In the genomic region with DNA sequence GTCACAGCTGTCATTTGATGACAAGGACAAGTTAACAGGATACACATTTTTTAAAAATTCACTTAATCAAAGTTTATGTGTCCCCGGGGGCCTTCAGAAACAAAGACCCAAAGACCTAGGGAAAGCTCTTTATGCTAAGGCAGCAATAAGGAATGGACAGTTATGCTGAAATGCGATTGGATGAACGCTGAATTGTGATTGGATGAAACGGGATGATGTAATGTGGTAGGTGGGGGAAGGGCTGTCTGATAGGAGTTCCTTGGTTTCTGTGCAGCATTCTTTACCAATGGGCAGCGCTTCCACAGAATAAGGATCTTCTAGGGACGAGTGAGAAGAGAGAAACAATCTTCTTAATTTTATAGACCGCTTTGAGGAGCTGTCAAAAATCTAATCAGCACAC, we compare ENCODE assay signal across 11 mouse cellular contexts.
DNase-seq lines count a peak whose midpoint lies in the region; ATAC-seq and TF ChIP-seq lines count a peak whose summit lies in the region.
"Had no signal": no experiment of that assay in that cellular context is flagged by ENCODE, and none has a peak within 500 bp of the region (broad histone marks: within the 10 kb centered on the region; RNA-seq: fewer than 3 reads in every experiment).

No protein-coding gene starts in this region.

- no peak for TF ChIP-seq POLR2A in CH12.LX (IDR thresholded peaks at IDR 0.05; ENCODE audit: low read depth, low read length)

- no peaks in the 10 kb centered on the region for H3K36me3 ChIP-seq in intestine, embryonic 14.5 days (ENCODE audit: control insufficient read depth, insufficient read depth, low read length)
- no peaks in the 10 kb centered on the region for H3K36me3 ChIP-seq in intestine, embryonic 16.5 days (ENCODE audit: control insufficient read depth, insufficient read depth, low read length)
- H3K36me3 ChIP-seq in CH12.LX (replicated peaks in 1 of 2; ENCODE audit: control insufficient read depth in 1 of 2, insufficient read depth in 1 of 2, low read length in 1 of 2), result no peaks in the 10 kb centered on the region
- no peaks in the 10 kb centered on the region for H3K36me3 ChIP-seq in hindbrain, embryonic 16.5 days (ENCODE audit: control insufficient read depth, insufficient read depth, low read length)
- H3K36me3 ChIP-seq: forebrain, embryonic 12.5 days had no signal

- 0 out of 2 replicates have a peak overlapping the region, but pooled peaks have one; percentile 54 for H3K27ac ChIP-seq in intestine, embryonic 14.5 days (ENCODE audit: low read depth)
- H3K27ac ChIP-seq in intestine, embryonic 16.5 days (ENCODE audit: low read length), result no peak overlapping the region
- H3K27ac ChIP-seq in CH12.LX (ENCODE audit: insufficient read depth, low read depth), result no peak overlapping the region
- H3K27ac ChIP-seq in hindbrain, embryonic 16.5 days (ENCODE audit: low read depth, low read length), result no peak overlapping the region
- H3K27ac ChIP-seq: forebrain, embryonic 12.5 days had no signal

- H3K4me2 ChIP-seq in intestine, embryonic 14.5 days (ENCODE audit: low read length), result no peak overlapping the region
- no peak overlapping the region for H3K4me2 ChIP-seq in intestine, embryonic 16.5 days (ENCODE audit: low read depth, low read length)
- no peak overlapping the region for H3K4me2 ChIP-seq in CH12.LX (ENCODE audit: insufficient read depth, low read depth, poor library complexity, severe bottlenecking)
- 0 out of 2 replicates have a peak overlapping the region, but pooled peaks have one; percentile 5 for H3K4me2 ChIP-seq in hindbrain, embryonic 16.5 days (ENCODE audit: low read length)
- H3K4me2 ChIP-seq: forebrain, embryonic 12.5 days had no signal

- WGBS in intestine, embryonic 14.5 days, result 47% methylated on average over 7 of the region's 7 CpGs
- 52% methylated on average over 7 of the region's 7 CpGs for WGBS in intestine, embryonic 16.5 days
- 49% methylated on average over 7 of the region's 7 CpGs for WGBS in hindbrain, embryonic 16.5 days

- dilution Hi-C loops in CH12.LX (cut with MboI; ENCODE audit: extremely low pct_ligation_motif_present, extremely low pct_unique_long_range_greater_than_20kb, low sequenced_read_pairs), result no loop called here

- no peak overlapping the region for H3K4me3 ChIP-seq in intestine, embryonic 14.5 days (ENCODE audit: low read depth, low read length)
- no peak overlapping the region for H3K4me3 ChIP-seq in intestine, embryonic 16.5 days (ENCODE audit: low read length)
- no peak overlapping the region for H3K4me3 ChIP-seq in CH12.LX (replicated peaks in 1 of 3; ENCODE audit: low read depth in 2 of 3, low read length in 2 of 3, poor library complexity in 1 of 3)
- no peak overlapping the region for H3K4me3 ChIP-seq in hindbrain, embryonic 16.5 days (ENCODE audit: low read length)
- H3K4me3 ChIP-seq: forebrain, embryonic 12.5 days had no signal

- no peaks in the 10 kb centered on the region for H3K79me2 ChIP-seq in CH12.LX (replicated peaks; ENCODE audit: control insufficient read depth, extremely low read depth, insufficient read depth, poor library complexity, severe bottlenecking)

- no peaks in the 10 kb centered on the region for H3K27me3 ChIP-seq in intestine, embryonic 14.5 days (replicated peaks; ENCODE audit: control insufficient read depth, insufficient read depth, low read length)
- H3K27me3 ChIP-seq in intestine, embryonic 16.5 days (replicated peaks; ENCODE audit: control insufficient read depth, insufficient read depth, low read length), result no peaks in the 10 kb centered on the region
- H3K27me3 ChIP-seq in CH12.LX (replicated peaks), result no peaks in the 10 kb centered on the region
- no peaks in the 10 kb centered on the region for H3K27me3 ChIP-seq in hindbrain, embryonic 16.5 days (replicated peaks; ENCODE audit: control insufficient read depth, insufficient read depth, low read length)
- H3K27me3 ChIP-seq: forebrain, embryonic 12.5 days had no signal

- in situ Hi-C loops in CH12.LX (cut with MboI; ENCODE audit: low pct_ligation_motif_present, low pct_unique_long_range_greater_than_20kb, low sequenced_read_pairs), result no loop called here

- no peak for TF ChIP-seq EP300 in CH12.LX (IDR thresholded peaks at IDR 0.05; ENCODE audit: low read length)

- no peak for TF ChIP-seq RAD21 in CH12.LX (IDR thresholded peaks at IDR 0.05; ENCODE audit: low read depth, low read length)

- DNase-seq in intestine, embryonic 14.5 days (ENCODE audit: low spot score), result no peak
- no peak for DNase-seq in CH12.LX (ENCODE audit: extremely low read depth)
- peak; percentile 74 for DNase-seq in embryo, embryonic 10 days (ENCODE audit: low spot score)
- no peak for DNase-seq in urinary bladder, postnatal 25 days (ENCODE audit: low spot score)
- no peak for DNase-seq in left cerebral cortex, adult 8-10 months (ENCODE audit: low spot score in 2 of 2)
- no peak for DNase-seq in natural killer cell, adult 2 months (ENCODE audit: low spot score in 2 of 2)
- DNase-seq: cerebellum, postnatal 36 days; liver had no signal

- H3K4me1 ChIP-seq in intestine, embryonic 14.5 days (replicated peaks; ENCODE audit: control insufficient read depth, insufficient read depth, low read length), result peaks cover 8% of the 10 kb centered on the region
- H3K4me1 ChIP-seq in intestine, embryonic 16.5 days (ENCODE audit: control insufficient read depth, insufficient read depth, low read length), result peaks cover 7% of the 10 kb centered on the region; the same call in 1 of the 2 replicates
- no peaks in the 10 kb centered on the region for H3K4me1 ChIP-seq in CH12.LX (ENCODE audit: control insufficient read depth in 1 of 2, insufficient read depth in 2 of 2)
- no peaks in the 10 kb centered on the region for H3K4me1 ChIP-seq in hindbrain, embryonic 16.5 days (ENCODE audit: control insufficient read depth, insufficient read depth, low read depth, low read length)

- H3K9ac ChIP-seq in intestine, embryonic 14.5 days (ENCODE audit: low read length), result no peak overlapping the region
- no peak overlapping the region for H3K9ac ChIP-seq in intestine, embryonic 16.5 days (ENCODE audit: low read depth, low read length)
- no peak overlapping the region for H3K9ac ChIP-seq in CH12.LX (ENCODE audit: insufficient read depth, low read depth)
- H3K9ac ChIP-seq in hindbrain, embryonic 16.5 days (ENCODE audit: low read depth, low read length), result no peak overlapping the region
- H3K9ac ChIP-seq: forebrain, embryonic 12.5 days had no signal

- TF ChIP-seq CTCF in CH12.LX (conservative IDR thresholded peaks at IDR 0.05 in 1 of 2, IDR thresholded peaks at IDR 0.05 in 1 of 2; ENCODE audit: low read depth in 2 of 2, low read length in 2 of 2), result no peak

- ATAC-seq in intestine, embryonic 14.5 days (replicated peaks; ENCODE audit: low FRiP score, low TSS enrichment, low read depth), result no peak
- no peak for ATAC-seq in intestine, embryonic 16.5 days
- ATAC-seq in hindbrain, embryonic 16.5 days, result peak; percentile 63; the same call in 1 of the 2 replicates

- H3K9me3 ChIP-seq in intestine, embryonic 14.5 days (ENCODE audit: control insufficient read depth, low read length), result no peaks in the 10 kb centered on the region
- H3K9me3 ChIP-seq in intestine, embryonic 16.5 days (ENCODE audit: control insufficient read depth, low read length), result no peaks in the 10 kb centered on the region
- H3K9me3 ChIP-seq in CH12.LX (replicated peaks; ENCODE audit: low read length), result no peaks in the 10 kb centered on the region
- H3K9me3 ChIP-seq in hindbrain, embryonic 16.5 days (ENCODE audit: control insufficient read depth, low read length), result no peaks in the 10 kb centered on the region
- H3K9me3 ChIP-seq: forebrain, embryonic 12.5 days had no signal

TF ChIP-seq in CH12.LX, 34 proteins besides CTCF, POLR2A, EP300 and RAD21:
- no peak for TF ChIP-seq RCOR1 (conservative IDR thresholded peaks at IDR 0.05; ENCODE audit: low read depth, low read length)
- 0 out of 2 replicates have a peak, but pooled peaks have one; percentile 21 for TF ChIP-seq CHD2 (IDR thresholded peaks at IDR 0.05; ENCODE audit: low read length)
- no peak for TF ChIP-seq USF2 (conservative IDR thresholded peaks at IDR 0.05; ENCODE audit: low read depth, low read length)
